Mouse (Mus musculus) stomach, embryonic 14.5 days (tissue): ENCODE measurements around the gene Dclre1a. TPM values are rescaled to one million over a fixed set of nuclear protein-coding genes. Genes with fewer than 3 reads are reported as not detected.

Experiments
- ATAC-seq: fragments of 200-750 bp; cut with Nextera tagmentation; 2 replicates; pipeline ENCODE4 v1.8.0; 2017; ENCODE audit warnings: low read depth, moderate TSS enrichment; ENCODE audit not compliant: insufficient number of reproducible peaks, insufficient read depth, low FRiP score
- H3K27ac ChIP-seq: fragments of 300-500 bp; sonication (generic); 2 replicates; pipeline ENCODE4 v1.5.1; 2014; ENCODE audit warnings: mild to moderate bottlenecking, low read length, moderate library complexity, mixed read lengths
- H3K27me3 ChIP-seq: fragments of 300-500 bp; sonication (generic); 2 replicates; pipeline ENCODE4 v1.6.1; 2014; ENCODE audit warnings: low read length, control low read depth, mixed read lengths; ENCODE audit not compliant: control insufficient read depth, insufficient read depth
- H3K36me3 ChIP-seq: fragments of 300-500 bp; sonication (generic); 2 replicates; pipeline ENCODE4 v1.6.1; 2014; ENCODE audit warnings: mild to moderate bottlenecking, control low read depth, low read length, moderate library complexity, mixed read lengths; ENCODE audit not compliant: control insufficient read depth, insufficient read depth
- H3K4me1 ChIP-seq: fragments of 300-500 bp; sonication (generic); 2 replicates; pipeline ENCODE4 v1.6.1; 2014; ENCODE audit warnings: low read length, control low read depth, mixed read lengths; ENCODE audit not compliant: control insufficient read depth, insufficient read depth
- H3K4me2 ChIP-seq: fragments of 300-500 bp; sonication (generic); replicated peaks from 2 replicates; pipeline ENCODE4 v1.6.1; 2014; ENCODE audit warnings: low read depth, low read length, control low read depth
- H3K4me3 ChIP-seq: fragments of 300-500 bp; sonication (generic); 2 replicates; pipeline ENCODE4 v1.5.1; 2014; ENCODE audit warnings: low read depth, low read length, control low read depth
- H3K9ac ChIP-seq: fragments of 300-500 bp; sonication (generic); replicated peaks from 2 replicates; pipeline ENCODE4 v1.6.1; 2014; ENCODE audit warnings: low read depth, mild to moderate bottlenecking, control low read depth, low read length, moderate library complexity, mixed read lengths
- H3K9me3 ChIP-seq: fragments of 300-500 bp; sonication (generic); 2 replicates; pipeline ENCODE4 v1.6.1; 2016; ENCODE audit warnings: low read depth, low read length, control low read depth; ENCODE audit not compliant: control insufficient read depth
- WGBS: fragments of 180-500 bp; shearing (Covaris S2); extraction: QIAGEN DNeasy Blood & Tissue Kit; methylation state at CpG from one replicate; pipeline ENCODE4 v1.1.7; 2014; 5-methylcytosine and 5-hydroxymethylcytosine counted together
- polyA plus RNA-seq: library from polyadenylated mRNA; unstranded; fragments of >200 nt; fragmentation: Nextera tagmentation; extraction: Ambion mirVana; gene quantifications from 2 replicates; pipeline ENCODE4 v1.2.1, GENCODE M21; 2014

Dclre1a gene
- polyA plus RNA-seq, 1 experiment from 2014 or later: 21.8 TPM

- Histone ChIP-seq H3K27ac (no peak overlapping the region; the same call in 1 of the 2 replicates), H3K4me1 (0 out of 2 replicates have a peak, but pooled peaks cover 6% of the 10 kb centered on the region), H3K36me3 (no peaks in the 10 kb centered on the region), H3K9ac (no peak overlapping the region), H3K4me3 (no peak overlapping the region), H3K27me3 (no peaks in the 10 kb centered on the region), H3K4me2 (no peak overlapping the region), H3K9me3 (no peaks in the 10 kb centered on the region)
- no peak for ATAC-seq
- 46% methylated on average over 13 of the region's 13 CpGs for WGBS
Measured at GRCm38 (mm10) chr19:56485376-56486271, 62.4 kb downstream of the Dclre1a start.

- Histone ChIP-seq H3K9me3 (no peaks in the 10 kb centered on the region), H3K36me3 (no peaks in the 10 kb centered on the region), H3K9ac (no peak overlapping the region), H3K27me3 (no peaks in the 10 kb centered on the region), H3K4me1 (0 out of 2 replicates have a peak, but pooled peaks cover 6% of the 10 kb centered on the region), H3K27ac (no peak overlapping the region), H3K4me3 (no peak overlapping the region), H3K4me2 (no peak overlapping the region)
- 85% methylated on average over 13 of the region's 13 CpGs for whole genome bisulfite sequencing
- ATAC-seq: no peak
Measured at GRCm38 (mm10) chr19:56484630-56485375, 63.2 kb downstream of the Dclre1a start.

Other genes starting within 250 kb of the Dclre1a start
- gene Nrap, start 158.2 kb downstream of the Dclre1a start, polyA plus RNA-seq: 0.26 and 0.45 TPM in 2 replicates
- gene Casp7, start 151.1 kb downstream of the Dclre1a start, polyA plus RNA-seq: 29.1 and 31.3 TPM in 2 replicates
- 0.51 and 1.4 TPM in 2 replicates for gene Plekhs1, start 86.6 kb downstream of the Dclre1a start, polyA plus RNA-seq
- 20.4 and 20.9 TPM in 2 replicates for gene Nhlrc2, start within 50 bp of the Dclre1a start, polyA plus RNA-seq
- 1.2 and 1.3 TPM in 2 replicates for gene Adrb1, start 174.0 kb upstream of the Dclre1a start, polyA plus RNA-seq